Mouse (Mus musculus) G1E (cell line): ENCODE results near the gene Masp1.

Experiments used
- CTCF ChIP-seq: IDR thresholded peaks from 2 replicates; pipeline ENCODE4 v1.5.1; 2012; ENCODE audit warnings: low read depth, low read length, inconsistent platforms, mixed read lengths
- GATA1 ChIP-seq: IDR thresholded peaks from 2 replicates; pipeline ENCODE4 v1.6.1; 2012; ENCODE audit warnings: borderline replicate concordance, low read length, inconsistent platforms, mixed read lengths
- GATA2 ChIP-seq: IDR thresholded peaks from 2 replicates; pipeline ENCODE4 v1.6.1; 2012; ENCODE audit warnings: low read depth, low read length, inconsistent platforms, borderline replicate concordance
- POLR2AphosphoS5 ChIP-seq: IDR thresholded peaks from 2 replicates; pipeline ENCODE4 v1.6.1; 2012; ENCODE audit warnings: low read depth, low read length, inconsistent platforms; ENCODE audit not compliant: insufficient replicate concordance
- TAL1 ChIP-seq: conservative IDR thresholded peaks from 2 replicates; pipeline ENCODE4 v1.6.1; 2012; ENCODE audit warnings: low read depth, low read length, inconsistent platforms, mixed read lengths

GRCm38 (mm10) chr16:23423825-23424224 is 96.8 kb downstream of the Masp1 start:
- TF ChIP-seq CTCF: no peak
- no peak for TF ChIP-seq GATA1
- TF ChIP-seq TAL1: no peak
- no peak for TF ChIP-seq GATA2
- TF ChIP-seq POLR2AphosphoS5: no peak
